Mouse (Mus musculus): ENCODE data around the gene Heatr4.

DNA sequence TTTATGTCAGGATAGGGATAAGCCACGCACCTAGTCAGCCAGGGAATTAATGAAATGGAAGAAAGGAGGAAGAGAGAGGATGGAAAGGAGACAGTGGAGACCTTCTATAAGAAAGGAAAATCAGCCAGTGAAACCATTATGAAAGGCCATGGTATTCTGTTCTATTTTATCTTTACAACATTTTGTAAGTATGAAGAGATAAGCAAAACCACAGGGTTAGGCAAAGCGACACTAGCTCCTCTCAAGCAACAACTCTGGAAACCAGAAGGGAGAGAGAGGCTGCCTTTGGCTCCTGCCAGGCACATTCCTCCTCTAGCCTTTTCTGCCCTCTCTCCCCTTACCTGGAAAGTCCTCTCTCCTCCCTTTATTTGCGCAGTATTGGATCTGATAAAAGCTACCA is 42.7 kb downstream of the Heatr4 start:
- TF ChIP-seq CTCF (IDR thresholded peaks at IDR 0.05; ENCODE audit: extremely low read depth, insufficient read length, insufficient replicate concordance, low read depth, low read length) = no peak
- TF ChIP-seq POLR2A (IDR thresholded peaks at IDR 0.05; ENCODE audit: low read depth, low read length) = no peak

All from small intestine, adult 2 months (tissue).